Mouse (Mus musculus): ENCODE data around the gene Ggcx.

Ggcx gene

DNA sequence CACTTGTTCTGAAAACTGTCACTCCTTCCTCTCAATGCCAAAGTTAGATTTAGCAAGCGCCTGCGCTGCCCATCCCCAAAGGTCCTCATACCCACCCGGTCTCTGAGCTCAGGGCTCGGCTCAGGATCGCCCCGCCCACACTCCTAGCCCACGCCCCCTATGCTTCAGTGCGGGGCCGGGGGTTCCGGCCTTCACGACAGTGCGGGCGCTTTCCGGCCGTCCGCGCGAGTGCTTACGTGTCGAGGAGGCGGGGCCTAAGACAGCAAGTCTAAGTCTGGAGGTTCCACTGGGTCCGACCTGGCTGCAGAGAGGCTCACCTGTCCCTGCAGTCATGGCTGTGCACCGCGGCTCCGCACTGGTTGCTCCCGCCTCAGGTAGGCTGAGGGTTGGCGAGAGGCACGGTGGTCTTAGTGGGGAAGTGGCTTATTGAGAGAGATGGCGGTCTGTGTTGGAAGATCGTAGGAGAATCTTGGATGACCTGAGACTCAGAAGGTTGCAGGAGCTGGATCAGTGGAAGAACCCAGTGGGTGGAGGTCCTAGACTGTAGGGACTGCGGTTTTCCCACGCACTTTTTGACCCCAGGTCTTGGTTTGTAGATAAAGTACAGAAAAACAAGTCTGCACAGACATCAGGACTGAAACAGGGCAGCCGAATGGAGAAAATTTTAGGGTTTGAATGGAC lies at the start of gene Ggcx:
Gene Ggcx (plus strand): TSS at position 233 of the 681 bp plus-strand sequence.
- DNase-seq (ENCODE audit: low spot score in 2 of 2) = peak; percentile 95

DNA sequence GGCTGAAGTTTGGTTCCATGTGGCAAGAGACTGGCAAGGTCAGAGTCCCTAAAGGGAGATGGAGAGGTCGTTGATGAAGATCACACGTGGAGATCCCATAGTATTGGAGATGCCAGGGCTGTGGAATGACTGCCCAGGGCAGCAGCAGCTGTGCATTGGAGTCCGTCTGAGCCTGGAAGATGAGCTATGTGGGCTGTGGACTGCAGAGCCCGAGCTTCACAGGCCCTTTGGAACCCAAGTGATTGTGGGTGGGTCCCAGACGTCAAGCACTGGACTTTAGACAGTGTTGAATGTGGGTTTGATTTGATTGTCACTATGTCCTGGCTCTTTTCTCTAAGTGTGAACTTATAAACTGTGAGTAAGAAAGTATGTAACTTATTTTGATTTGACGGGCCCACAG lies 49.1 kb upstream of the Ggcx start:
- DNase-seq (ENCODE audit: low spot score in 2 of 2) = no peak

DNA sequence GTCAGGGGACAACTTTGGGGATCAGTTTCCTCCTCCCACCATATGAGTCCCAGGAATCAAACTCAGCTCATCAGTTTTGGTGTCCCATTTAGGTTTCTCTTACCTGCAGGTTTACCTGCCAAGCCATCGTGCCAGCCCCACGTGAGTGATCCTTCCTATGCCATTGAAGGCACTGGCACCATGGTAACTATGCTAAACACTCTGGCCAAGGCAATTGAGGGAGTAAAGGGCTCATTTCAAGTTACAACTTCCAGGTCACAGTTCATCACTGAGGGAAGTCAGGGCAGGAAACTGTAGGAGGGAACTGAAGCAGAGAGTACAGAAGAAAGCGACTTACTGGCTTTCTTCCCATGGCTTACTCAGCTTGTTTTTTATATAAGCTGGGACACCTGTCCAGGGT lies 47.8 kb upstream of the Ggcx start:
- no peak for DNase-seq (ENCODE audit: low spot score in 2 of 2)

DNA sequence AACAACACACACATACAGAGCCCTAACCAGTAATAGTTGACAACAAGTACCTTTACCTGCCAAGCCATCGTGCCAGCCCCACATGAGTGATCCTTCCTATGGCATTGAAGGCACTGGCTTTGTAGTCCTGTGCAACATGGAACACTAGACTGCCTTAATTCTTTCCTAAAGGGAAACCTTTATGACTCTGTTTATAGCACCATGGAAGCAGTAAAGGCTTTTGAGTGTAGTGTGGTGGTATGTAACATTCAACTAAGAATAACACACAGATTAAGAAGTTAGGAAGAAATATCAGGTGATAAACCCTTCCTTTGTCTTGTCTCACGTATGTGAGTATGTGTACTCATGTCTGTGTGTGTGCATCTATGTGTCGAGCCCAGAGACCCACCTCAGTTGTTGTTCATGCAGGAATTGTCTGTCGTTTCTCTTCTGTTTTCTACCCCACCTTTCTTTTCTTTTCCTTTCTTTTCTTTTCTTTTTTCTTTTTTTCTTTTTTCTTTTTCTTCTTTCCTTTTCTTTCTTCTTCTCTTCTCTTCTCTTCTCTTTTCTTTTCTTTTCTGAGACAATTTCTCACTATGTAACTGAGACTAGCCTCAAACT lies 47.2 kb upstream of the Ggcx start, which contains the start of gene Rnf181:
Gene Rnf181 (minus strand): TSS at position 113 of the 600 bp plus-strand sequence.
- DNase-seq (ENCODE audit: low spot score in 2 of 2) = no peak

DNA sequence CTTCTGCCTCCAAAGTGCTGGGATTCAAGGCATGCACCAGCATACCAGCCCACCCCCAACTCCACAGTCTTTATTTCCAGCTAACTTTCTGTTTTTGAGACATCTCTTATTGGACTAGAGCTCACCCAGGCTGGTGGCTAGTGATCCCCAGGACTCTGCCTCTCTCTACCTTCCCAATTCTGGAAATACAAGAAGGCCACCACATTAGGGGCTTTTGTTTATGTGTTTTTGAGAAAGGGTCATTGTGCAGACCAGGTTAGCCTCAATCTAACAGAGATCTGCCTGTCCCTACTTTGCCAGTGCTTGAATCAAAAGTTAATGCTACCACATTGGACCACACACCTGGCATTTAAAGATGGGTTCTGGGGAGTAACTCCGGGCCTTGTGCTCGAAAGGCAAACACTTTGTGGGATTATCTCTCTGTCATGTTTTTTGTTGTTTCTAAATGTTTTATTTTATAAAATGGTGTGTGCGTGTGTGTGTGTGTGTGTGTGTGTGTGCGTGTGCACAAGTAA lies 46.6 kb upstream of the Ggcx start:
- DNase-seq (ENCODE audit: low spot score in 2 of 2) = no peak

DNA sequence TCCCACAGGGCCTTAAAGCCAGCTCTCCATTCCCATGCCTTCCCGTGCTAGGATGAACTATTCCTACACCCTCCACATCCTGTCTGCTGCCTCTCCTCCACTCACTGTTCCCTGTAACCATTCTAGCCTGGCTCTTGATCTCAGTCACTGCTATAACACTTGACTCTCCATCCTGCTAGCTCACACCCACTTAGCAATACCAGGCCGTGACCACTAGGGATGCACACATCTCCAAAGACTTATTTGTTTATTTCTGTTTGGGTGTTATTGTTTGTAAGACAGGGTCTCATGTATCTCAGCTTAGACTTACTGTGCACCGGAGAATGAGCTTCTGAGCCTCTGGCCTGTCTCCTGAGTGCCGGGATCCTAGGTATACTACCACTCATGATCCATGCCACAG lies 44.6 kb upstream of the Ggcx start:
- DNase-seq (ENCODE audit: low spot score in 2 of 2) = no peak

DNA sequence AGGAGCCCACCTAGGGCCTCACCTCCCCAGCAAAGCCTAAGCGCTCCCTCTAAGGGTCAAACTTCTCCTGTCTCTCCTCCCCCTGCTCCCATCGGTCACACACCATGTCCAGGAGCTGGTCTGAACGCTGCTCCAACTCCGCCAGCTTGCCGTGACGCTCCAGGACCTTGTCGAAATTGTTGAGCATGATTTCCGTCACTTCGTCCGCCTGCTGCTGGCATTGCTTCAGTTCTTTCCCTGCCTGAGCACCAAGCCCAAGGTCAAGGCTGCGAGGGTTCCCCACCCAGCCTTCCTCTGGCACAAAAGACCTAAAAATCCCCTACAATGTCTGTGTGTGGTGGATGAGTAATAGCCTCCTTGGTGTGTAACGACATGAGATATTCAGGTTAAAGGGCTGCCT lies 44.0 kb upstream of the Ggcx start:
- DNase-seq (ENCODE audit: low spot score in 2 of 2) = no peak

DNA sequence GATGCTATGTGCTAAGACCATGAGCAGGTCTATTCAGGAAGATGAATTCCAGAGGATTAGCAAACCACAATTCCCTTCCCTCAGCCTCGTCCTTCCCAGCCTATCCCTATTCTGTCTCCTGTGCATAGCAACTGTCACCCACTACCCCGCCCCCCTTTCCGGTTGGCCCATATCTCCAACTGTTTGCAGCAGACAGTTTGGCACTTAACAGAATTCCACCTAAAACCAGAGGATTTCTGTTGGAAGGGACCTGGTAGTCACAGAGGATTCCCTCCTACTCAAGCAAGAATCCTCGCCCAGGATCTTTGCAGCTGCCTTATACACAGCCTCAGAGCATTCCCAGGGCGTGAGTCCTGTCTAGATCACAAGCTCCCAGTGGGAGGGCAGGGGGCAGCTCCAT lies 43.0 kb upstream of the Ggcx start:
- DNase-seq (ENCODE audit: low spot score in 2 of 2) = peak; percentile 64 to 68

DNA sequence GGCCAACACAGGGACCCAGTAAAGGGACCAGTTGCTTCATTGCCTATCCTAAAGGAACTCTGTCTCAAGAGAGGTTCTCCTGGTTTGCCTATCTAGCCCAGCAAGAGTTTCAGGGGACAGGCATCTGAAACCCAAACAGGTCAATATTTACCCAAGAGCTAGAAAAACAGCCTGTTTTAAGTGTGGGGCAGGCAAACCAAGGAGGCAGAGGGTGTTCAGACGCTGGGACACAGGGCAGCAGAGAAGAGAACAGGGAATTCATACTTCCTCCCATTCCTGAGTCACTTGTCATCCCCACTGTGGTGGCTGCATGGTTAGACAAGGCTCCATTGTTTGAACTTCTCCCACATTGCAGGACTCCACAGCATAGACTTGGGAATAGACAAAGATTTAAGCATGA lies 42.5 kb upstream of the Ggcx start:
- no peak for DNase-seq (ENCODE audit: low spot score in 2 of 2)

DNA sequence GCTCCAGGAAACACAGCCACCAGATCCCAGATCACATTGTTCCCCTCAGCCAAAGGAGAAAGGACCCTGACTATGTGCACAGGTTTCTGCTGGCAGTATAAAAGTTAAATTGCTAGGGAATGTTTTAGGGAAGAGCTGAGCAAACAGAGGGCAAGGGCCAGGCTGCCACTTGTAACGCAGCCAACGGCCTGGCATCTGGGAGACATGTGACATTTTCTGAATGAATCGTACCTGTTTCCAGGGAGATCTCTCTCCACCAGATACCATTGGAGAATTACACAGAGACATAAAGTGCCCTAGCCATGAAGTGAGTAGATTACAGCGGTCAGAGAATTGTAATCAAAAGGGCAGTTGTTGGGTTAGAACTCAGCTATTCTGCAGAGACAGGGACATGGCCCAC lies 40.9 kb upstream of the Ggcx start:
- no peak for DNase-seq (ENCODE audit: low spot score in 2 of 2)

DNA sequence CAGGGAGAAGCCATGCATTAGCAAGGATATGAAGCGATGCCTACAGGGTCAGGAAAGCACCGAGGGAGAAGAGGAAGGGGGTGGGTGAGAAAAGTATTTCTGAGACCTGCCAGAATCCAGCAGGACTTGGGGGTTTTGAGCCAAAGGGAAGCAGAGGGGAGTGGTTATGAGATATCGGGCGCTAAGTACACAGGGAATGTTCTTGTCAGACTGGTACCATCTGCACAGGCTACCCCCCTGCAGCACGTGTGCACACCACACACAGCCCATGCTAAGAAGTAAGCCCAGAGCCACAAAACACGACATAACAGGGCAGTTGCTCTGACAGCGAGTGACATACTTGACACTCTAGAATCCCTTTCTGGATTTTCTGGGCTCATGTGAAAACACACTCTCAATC lies 39.9 kb upstream of the Ggcx start:
- no peak for DNase-seq (ENCODE audit: low spot score in 2 of 2)

DNA sequence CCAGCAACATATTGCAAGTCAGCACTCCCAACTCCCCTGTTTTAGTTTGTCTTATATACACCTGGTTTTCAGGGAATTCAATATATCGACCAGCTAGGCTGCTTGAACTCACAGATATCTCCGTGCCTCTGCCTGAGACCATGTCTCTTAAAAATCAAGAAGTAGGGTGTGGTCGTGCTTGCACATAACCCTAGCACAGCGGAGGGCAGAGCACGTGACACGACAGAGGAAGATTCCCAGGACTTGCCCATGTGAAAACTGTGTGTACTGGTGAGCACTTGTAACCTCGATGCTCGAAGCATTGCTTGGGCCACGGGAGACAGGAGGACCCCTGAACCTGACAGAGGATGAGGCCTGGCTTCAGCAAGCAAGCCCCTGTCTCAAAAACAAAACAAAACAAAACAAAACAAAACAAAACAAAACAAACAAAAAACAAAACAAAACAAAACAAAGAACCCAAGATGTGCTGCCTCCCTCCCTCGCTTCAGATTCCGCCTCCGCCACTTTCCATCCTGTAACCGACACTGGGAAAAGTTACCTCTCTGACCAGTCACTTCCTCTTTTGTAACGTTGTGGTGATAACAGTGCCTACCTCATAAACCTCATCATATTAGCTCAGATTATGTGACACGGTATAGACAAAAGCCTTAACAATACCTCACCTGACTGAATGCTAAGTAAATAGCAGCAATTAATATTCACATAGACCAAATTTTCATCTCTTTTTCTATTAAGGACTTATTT lies 39.1 kb upstream of the Ggcx start:
- DNase-seq (ENCODE audit: low spot score in 2 of 2) = no peak

DNA sequence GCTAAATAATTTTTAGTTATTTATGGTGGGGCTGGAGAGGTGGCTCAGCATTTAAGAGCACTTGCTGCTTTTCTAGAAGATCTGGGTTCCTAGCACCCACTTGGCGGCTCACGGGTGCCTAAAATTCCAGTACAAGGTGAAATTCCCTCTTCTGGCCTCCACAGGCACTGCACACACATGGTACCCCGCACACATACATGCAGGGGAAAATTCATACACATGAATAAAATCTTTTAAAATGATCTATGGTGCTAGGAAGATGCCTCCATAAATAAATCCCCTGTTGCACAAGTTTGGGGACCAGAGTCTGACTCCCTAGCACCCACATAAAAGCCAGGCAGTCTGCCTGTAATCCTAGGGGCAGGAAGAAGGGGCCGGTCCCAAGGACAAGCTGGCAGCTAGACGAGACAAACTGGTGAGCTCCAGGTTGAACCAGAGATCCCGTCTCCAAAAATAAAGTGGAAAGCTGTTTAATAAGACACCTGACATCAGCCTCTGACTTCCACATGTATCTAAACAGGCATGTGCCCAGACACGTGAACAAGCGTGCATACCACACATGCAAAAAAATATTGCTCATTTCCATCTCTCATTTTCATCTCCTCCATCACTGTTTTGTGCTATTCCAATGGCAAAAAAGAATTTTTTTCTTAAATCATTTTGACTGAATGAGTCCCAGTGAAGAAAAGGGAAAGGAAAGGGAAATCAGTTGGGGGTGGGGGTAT lies 35.4 kb upstream of the Ggcx start:
- no peak for DNase-seq (ENCODE audit: low spot score in 2 of 2)

DNA sequence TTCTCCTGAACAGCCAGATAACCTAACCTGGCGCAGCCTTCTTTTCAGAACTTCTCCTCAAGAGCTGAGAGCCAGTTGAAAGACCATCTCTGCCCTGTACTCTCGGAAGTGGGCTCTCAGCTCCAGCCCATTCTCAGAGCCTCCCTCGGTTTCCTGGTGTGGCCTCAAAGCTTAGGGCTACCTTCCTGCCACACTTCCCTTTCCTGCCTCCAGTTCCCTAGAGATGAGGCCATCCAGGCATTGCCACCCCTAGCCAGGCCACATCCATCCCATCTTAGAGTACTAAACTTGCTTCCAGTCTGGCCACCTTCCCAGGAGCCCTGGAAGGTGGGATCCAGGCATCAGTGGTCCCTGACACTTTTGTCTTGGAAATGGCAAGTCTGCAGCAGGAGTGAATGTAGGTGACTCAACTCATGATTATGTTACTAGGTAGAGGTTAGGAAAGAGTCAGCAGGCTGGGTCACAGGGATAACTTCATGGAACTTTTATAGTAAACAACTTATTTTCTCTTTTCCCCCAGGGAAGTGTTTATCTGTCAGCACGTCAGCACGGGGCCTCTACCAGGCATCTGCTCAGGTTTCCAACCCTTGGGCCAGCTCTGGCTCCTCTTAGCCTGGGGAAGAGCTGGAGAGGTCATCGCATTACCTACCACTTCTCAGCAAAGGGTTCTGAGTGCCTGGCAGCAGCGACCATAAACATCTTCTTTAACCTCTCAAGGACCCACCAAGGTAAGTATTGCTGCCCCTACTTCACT lies 34.6 kb upstream of the Ggcx start:
- DNase-seq (ENCODE audit: low spot score in 2 of 2) = no peak

DNA sequence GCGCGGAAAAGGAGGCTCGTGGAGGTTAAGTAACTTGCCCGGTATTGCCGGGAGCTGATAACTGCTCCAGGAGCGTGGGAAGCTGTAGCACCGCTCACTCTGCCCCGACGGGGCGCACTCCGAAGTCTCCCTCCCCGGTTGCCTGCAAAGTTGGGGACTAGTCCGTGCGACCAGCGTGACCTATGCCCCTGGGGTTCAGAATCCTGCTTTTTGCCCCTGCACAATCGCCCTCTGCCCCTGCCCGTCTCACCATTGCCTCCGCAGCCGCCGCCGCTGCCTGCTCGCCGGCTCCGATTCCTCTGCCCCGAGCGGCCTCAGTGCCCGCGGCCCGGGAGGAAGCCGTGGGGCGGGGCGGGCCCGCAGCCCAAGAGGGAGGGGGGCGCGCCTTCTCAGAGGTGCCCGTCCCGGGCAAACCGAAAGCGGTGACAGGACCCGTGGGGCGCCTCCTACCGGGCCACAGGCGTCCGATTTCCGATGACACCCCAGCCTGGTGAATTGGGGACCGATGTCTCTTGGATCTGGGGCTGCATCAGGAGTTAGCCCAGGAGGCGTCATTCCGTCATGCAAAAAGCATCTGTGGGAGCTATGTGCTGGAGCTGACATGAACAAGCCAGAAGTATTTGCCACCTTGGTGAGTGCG lies 33.9 kb upstream of the Ggcx start, which contains the start of gene Vamp5:
Gene Vamp5 (minus strand): TSS at position 338 of the 640 bp plus-strand sequence.
- peak; percentile 49 to 54 for DNase-seq (ENCODE audit: low spot score in 2 of 2)

DNA sequence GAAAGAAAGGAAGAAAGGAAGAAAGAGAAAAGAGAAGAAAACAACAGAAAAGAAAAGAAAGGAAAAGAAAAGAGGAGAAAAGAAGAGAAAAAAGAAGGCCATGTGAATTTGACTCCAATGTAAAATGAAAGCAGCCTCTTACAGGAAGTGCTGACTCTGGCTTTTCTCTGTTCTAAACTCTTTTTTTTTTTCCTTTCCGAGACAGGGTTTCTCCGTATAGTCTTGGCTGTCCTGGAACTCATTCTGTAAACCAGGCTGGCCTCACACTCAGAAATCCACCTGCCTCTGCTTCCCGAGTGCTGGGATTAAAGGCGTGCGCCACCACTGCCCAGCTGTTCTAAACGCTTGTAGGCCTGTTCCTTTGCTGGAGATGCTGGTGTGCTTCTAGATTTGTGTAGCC lies 31.6 kb upstream of the Ggcx start:
- no peak for DNase-seq (ENCODE audit: low spot score in 2 of 2)

DNA sequence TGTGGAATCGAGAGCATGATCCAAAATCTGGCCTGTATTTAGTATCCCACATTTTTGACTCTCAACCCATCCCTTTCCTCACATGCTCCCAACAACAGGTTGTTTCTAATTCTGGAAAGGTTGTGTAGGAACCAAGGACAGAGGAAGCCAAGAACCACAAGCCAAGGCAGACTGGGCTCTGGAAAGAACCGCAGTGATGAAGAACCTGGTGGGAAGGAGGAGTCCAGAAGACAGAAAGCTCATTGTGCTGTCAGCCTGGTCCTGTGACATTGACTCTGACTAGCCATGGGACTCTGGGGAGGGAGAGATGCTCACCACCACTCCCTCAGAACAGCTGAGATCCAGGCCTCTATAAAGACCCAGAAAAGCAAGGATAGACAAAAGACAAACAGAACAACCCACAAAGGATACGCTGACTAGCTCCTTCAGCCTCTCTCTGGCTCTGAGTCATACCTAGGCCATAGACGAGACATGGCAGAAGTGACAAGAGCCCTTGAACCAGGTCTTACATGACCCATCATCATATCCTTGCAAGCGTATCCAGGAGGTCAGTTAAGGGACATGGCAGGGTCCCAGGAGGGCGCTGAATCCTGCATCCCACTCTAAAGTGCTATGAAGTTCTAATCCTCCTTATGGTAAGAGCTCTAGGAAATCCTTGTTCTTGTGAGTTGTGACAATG lies 30.8 kb upstream of the Ggcx start:
- no peak for DNase-seq (ENCODE audit: low spot score in 2 of 2)

DNA sequence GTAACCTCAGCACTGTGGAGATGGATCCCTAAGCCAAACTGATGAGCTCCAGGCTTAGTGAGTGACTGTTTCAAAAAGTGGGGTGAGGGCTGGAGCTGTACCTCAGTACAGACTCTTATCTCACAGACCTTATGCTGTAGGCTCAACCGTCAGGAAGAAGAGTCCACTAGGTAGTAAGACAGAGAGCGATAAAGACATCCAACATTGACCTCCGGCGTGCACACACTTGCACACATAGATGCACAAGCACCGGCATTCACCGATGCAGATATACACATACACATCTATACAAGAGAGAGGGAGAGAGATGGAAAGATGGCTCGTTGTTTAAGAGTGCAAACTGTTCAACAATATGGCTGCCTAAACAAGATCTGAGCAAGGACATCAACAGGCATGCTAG lies 30.2 kb upstream of the Ggcx start:
- no peak for DNase-seq (ENCODE audit: low spot score in 2 of 2)

DNA sequence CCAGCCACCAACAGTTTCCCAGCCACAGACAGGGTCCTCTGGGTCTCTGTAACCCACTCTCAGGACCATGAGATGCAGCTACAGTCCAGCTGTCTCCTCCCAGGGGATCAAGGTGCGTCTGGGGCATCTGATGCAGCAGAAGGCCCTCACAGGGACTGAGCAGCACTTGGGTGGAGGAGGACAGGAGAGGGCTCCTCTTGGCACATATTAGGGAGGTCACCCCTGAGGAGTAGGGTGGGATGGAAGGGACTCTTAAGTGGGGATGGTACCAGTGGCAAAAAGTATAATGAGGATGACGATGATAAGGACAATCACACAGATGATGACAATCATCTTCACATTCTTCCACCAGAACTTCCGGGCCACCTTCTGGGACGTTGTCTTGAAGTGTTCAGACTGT lies 28.9 kb upstream of the Ggcx start:
- no peak for DNase-seq (ENCODE audit: low spot score in 2 of 2)

DNA sequence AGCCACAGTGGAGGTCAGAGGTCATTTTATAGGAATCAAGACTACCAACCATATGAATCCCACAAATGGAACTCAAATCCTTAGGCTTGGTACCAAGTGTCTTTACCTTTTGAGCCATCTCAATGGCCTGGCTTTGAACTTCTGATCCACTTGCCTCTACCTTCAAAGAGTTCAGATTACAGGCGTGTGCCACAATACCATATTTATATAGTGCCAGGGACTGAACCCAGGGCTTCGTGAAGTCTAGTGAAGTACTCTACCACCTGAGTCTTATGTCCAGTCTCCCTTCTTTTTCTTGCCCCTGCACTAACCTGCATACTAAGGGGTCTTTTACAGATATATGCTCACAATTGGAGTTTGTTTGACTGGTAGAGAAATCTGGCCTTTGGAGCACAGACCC lies 27.5 kb upstream of the Ggcx start:
- DNase-seq (ENCODE audit: low spot score in 2 of 2) = no peak
